Mouse (Mus musculus) adrenal gland, postnatal 36 days (tissue): ENCODE data around the gene Nrxn2. TPM values are rescaled to one million over a fixed set of nuclear protein-coding genes. Genes with fewer than 3 reads are reported as not detected.

Experiments
- DNase-seq, 2 experiments: peaks; one replicate each; pipeline ENCODE4 v3.0.0; 2021; ENCODE audit warnings: mixed read lengths in 1 of 2
- total RNA-seq, 2 experiments: library from RNA; stranded (reverse); gene quantifications; 2 replicates each; pipeline ENCODE4 v1.2.3; 2021

Nrxn2 gene
- total RNA-seq, 2 experiments from 2014 or later = 9.2 TPM

DNA sequence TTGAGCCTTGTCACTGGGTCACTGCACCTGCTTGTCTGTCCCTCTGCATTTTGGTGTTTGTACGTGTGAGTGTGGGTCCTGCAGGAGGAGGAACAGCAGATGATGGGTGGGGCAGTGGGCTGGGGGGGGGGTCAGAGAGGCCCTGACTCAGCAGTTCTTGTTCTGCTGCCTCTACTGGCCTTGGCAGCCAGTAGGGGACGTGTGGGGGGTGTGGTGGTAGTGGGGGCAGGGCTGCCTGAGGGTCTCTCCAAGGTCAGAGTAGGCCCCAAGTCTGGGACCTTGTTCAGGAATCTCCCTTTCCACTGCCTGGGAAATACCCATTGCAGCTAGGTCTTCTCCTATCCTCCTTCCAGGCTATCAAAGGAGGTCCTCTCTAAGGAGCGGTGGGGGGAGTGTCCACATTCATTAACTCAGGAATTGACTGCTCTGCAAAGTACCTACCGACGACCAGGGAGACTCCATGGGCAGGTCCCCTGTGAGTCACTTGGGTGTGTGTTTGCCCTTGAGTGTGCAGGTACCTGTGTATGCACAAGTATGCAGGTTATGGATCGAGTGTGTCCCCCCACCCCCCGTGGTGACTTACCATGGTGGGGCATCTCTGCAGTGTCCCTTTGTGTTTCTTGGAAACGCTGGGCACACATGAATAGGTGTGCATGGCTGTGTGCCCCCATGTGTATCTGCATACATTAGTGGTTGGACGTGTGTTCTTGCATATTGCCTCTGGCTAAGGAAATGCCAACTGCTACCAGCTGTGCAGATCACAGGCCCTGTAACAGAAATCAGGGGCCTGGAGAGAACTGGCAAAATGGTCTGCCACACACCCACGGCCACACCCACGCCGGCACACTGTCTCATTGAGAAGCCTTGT, 1.4 kb upstream of the Nrxn2 start:
- DNase-seq = no peak

DNA sequence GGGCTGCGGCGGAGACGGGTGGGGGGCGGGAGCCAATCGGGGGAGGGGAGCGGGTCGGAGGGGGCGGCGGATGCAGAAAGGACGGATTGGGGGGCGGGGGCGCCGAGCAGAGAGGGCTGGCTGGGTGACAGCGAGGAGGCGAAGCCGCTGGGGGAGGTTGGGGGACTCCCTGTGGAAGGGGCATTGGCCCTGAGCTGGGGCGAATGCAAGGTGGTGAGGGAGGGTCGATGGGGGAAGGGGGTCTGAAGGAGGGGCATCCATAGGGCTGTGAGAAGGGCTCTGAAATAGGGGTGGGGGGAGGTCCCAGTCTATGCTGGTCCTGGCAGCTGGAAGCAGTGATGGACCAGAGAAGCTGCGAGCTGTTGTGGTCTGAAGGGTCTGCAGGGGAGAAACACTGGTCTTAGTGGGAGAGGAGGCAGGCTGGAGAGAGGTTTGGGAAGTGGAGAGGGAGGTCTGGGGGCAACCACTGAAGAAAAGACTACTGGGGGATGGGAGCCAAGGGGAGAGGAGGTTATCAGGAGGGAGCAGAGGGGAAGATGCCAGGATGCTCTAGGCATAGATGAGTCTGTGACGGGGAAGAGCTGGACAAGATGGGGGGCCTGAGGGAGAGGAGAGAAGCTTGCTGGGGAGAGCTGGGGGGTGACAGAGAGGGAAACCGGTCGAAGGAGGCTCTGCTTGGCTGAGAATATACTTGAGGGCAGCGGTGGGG, 607 bp downstream of the Nrxn2 start:
- DNase-seq = no peak

DNA sequence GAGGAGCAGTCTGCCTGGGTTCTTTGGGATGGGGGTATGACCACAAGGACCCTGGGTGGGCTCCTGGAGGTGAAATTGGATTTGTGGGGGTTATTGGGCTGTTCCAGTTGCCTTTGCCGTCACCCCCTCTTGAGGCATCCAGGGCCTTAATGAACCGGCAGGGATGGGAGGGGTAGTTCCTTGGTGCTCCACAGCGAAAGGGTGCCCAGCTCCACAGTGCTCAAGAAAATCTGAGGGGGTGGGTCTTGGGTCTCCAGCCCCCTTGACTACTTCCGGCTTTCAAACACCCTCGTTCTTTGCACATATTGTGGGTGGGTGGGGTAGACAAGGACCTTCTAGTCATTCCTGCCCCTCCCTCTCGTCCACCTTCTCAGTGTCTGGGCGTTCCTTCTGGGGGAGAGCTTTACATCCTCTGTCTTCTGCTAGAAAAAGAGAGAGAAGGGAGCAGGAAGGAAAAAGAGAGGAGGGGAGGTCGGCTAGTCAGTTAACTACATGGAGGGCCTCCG, 1.3 kb downstream of the Nrxn2 start:
- no peak for DNase-seq

DNA sequence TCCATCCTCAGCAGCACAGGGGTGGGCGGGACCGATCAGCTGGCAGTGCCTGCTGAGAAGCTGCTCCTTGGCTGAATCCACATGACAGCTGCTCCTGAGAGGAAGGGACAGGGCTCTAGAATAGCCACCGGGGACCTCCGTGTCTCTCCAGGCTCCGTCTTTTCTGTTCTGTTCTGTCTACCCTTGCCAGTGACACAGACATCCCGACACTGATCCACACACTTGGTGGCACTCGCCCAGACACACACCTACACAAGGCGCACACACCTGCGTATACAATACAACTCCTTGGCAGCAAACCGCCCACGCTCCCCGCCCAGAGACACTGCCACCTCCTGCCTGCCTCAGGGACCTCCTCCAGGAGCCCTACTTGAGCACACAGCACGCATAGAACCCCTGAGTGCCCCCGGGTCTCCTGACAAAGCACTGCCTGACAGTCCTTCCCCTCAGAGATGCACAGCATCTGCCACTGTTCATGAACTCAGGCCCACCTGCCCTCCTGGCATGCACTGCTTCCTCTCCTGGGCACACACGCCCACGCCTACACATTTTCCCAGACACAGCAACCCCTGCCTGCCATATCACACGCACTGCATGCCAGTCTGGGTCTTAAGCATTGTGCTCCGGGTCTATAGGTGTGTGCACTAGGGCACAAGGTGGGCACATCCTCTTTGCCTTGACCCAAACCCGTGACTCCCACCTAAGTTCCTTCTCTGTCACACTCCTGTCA, 2.1 kb downstream of the Nrxn2 start:
- DNase-seq = no peak

DNA sequence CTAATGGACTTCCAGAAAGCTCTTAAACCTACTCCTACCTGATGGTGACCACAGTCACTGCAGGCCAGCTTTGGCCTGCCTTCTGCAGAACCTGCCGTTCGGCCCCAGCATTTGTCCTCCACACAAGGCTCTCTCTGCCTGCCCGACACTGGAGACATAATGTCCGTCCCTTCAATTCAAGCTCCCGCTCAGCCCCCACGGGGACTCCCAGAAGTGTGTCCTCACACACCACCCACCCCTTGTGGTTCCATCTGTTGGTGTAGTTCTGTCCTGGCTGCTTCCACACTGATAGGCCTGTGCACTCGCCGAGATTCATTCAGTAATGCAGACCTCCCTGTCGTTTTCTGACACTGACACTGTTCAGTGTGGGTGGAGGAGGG, 2.7 kb downstream of the Nrxn2 start:
- DNase-seq = no peak

DNA sequence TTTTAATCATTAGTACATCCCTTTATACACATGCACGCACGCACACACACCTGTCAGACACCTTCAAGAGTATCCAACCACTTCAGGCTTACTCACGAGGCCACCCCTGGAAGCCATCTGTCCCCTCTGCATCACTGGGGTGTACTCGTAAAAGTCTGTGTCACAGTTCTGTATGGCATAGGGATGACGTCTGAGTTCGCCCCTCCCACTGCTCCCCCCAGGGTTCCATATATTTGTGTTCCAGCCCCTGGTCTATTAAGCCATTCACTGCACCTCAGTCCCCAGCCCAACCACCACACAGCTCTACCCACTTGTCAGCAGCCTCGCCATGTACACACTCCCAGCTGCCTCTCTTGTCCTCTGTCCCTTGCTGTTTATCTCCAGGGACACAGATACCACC, 3.5 kb downstream of the Nrxn2 start:
- DNase-seq = no peak

DNA sequence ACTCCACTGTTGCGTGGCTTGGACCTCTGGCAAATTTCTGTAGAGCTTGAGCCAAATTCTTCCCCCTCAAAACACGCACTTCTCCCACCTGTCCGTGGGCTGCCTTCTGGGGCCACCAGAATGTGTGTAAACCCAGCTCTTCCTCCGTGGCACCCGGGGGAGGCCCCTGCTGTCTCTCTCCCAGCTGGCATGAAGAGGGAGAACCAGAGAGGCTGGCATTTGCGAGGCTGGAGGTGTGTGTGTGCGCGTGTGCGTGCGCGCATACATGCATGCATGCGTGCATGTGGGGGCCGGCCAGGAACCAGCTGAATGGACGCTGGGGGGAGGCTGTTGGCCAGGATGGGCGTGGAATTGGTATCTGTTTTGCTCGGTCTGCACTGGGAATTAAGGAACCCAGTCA, 4.7 kb downstream of the Nrxn2 start:
- no peak for DNase-seq

DNA sequence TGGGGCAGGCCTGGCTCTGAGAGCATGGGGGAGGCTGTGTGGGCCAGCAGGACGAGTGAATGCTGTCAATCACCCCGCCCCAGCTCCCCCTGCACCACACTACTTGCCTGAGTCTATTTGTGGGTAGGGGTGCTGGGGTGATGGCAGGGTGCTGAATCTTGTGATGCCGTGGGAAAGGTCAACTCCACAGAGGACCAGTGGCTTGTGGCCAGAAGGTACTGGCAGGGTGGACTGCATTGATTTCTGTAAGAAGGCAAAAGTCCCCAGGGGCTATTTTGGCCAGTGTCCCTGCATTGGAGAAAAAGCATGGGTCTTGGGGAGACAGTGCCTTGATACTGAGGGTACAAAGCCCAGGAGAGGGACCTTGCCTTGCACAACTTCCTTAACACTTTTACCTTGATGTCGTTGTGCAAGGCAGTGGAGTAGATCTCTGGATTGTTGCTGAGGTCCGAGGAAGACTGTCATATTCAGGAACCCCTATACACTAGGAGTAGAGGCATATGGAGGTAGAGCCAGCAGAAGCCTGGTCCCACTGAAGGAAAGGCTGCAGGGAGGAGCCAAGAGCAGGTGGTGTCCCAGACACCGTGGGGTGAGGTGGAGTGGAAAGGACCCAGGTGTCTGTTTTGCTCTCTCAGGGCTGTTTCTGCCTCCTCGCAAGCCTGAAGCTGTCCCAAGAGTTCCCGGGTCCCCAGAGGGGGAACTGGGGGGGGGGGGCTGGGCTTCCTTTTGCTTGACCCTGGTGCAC, 5.8 kb downstream of the Nrxn2 start:
- no peak for DNase-seq

DNA sequence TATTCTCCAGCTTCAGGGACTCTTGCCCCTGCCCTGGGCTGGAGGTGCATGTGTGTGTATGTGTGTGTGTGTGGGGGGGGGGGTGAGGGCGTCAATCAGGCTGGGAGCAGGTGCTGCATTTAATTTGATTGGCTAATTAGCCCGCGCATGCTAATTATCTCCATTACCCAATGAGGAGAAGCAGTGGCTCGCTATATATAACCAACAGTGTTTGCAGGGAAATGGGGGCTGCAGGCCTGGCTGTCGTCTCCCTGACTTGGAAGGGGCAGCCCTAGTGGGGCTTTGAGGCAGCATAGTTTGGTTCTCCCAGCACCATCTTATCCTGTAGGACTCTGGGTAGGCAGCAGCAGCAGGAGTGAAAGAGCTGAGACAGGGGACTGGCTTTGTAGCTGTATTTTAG, 7.1 kb downstream of the Nrxn2 start:
- DNase-seq = no peak

DNA sequence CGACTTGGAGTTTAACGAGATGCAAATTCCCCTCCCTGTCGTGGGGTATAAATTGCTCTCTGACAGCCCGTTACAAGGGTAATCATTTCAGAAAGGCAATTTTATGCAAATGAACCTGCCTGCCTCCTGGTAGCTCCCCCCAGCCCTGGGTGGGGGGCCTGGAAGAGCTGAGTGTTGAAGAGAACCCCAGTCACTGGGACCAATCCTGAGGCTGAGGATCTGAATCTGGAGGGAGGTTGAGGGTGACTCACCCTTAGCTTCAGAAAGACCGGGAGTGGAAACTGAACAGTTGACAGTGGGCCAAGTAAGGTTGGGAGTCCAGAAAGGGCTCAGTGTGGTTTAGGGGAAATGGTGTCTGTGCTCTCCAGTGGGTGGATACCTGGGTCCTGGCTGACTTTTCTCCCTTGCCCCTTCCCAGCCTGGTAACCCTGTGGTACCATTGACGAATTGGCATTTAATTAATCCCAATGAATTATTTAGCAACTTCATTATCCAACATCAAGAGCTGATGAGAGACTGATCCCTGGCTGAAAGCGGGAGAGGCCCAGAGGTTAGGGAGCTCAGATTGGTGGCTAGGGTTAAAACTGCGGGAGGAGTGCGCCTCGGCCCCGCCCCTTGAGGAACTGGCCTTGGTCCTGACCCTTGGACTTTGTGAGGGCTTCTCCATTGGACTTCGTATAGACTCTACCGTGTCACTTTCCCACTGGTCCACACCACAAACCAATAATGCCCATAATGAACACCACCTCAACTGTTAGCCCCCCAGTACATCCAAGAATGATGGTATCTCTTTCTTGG, 8.4 kb downstream of the Nrxn2 start:
- DNase-seq = peak; percentile 55 to 68

DNA sequence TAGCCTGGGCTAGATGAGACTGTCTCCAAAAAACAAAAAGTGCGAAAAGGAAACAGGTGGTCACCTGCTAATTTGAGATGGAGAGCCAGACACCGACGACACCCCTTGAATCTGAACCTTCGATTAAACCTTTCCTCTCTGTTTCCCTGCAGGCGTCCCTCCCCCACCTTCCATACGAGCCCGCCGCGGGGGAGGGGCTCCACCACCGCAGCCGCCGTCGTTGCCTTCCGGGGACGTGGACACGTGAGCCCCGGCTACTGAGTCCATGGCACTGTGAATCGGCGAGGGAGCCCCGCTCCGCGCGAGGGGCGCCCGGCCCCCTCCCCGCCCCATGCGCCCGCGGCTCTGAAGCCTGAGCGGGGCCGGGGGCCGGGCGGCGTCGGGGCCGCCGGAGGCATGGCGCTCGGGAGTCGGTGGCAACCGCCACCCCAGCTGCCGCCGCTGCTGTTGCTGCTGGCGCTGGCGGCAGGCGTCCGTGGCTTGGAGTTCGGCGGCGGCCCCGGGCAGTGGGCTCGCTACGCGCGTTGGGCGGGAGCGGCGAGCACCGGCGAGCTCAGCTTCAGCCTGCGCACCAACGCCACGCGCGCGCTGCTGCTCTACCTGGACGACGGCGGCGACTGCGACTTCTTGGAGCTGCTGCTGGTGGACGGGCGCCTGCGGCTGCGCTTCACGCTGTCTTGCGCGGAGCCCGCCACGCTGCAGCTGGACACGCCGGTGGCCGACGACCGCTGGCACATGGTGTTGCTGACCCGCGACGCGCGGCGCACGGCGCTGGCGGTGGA, 9.3 kb downstream of the Nrxn2 start:
- DNase-seq = peak; percentile 67 to 70

DNA sequence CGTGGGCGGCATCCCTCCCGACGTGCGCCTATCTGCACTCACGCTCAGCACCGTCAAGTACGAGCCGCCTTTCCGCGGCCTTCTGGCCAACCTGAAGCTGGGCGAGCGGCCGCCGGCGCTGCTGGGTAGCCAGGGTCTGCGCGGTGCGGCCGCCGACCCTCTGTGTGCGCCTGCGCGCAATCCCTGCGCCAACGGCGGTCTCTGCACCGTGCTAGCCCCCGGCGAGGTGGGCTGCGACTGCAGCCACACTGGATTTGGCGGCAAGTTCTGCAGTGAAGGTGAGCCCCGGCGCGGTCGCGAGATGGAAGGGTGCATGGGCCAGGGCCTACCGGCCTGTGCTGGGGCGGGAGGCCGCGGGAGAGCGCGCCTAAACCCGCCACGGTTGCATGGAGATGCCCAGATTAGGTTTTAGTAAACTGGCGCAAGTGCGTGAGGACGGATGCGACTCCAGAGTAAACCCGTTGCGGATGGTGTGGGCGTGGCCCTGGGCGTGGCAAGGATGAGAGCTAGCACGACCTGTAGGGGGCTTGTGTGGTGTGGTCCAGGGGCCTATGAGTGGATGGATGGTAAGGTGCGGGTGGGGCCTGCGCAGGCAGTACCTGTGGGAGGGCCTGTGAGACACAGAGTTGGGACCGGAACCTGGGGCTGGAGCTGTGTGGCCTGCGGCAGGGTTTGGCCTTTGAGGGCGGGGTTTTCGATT, 10.1 kb downstream of the Nrxn2 start:
- peak in 1 of 2 experiments; percentile 37 for DNase-seq

DNA sequence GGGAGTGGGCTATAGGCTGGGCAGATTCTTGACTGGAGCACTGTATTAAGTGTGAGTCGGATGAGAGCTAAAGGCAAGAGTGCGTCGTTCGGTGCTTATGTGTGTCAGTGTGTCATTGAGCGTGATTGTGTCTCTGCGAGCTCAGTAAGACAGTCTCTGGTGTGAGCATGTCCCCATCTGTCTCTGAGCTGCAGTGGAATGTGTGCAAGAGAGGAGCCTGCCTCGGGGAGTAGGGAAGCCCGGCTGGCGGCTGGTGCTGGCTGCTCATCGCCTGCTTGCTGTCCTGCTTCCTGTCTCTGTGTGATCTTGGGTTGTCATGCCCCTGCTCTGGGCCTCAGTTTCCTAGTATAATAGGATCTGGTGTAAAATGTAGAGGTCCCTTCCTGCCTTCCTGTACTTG, 24.5 kb downstream of the Nrxn2 start:
- DNase-seq = no peak

DNA sequence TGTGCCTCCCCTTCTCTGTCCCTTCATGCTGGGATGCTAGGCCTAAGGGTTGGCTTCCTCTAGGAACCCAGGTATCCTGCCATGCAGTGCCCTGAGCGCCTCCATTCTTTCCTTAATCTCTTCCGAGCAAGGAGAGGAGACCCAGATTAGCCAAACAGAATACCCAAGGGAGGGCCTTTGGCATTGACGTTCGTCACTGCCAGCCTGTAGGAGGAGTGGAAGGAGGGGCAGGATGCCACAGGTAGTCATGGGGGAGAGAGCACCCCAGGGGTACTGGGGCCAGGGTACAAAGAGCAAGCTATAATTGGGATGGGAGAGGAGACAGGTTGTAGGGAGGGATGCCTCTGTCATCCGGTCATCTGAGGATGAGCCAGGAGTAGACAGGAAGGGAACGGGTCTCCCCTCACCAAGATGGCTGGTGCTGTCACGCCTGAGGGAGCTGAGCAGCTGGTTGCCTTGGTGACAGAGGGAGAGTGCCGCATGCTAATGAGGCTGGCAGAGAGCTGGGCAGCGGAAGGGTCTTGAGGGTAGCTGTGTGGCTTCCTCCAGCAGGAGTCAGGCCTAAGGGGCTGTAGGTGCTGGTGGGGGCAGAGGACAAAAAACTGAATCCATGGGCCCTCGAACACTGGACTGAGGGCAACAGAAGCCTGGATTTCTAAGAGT, 27.4 kb downstream of the Nrxn2 start:
- no peak for DNase-seq

DNA sequence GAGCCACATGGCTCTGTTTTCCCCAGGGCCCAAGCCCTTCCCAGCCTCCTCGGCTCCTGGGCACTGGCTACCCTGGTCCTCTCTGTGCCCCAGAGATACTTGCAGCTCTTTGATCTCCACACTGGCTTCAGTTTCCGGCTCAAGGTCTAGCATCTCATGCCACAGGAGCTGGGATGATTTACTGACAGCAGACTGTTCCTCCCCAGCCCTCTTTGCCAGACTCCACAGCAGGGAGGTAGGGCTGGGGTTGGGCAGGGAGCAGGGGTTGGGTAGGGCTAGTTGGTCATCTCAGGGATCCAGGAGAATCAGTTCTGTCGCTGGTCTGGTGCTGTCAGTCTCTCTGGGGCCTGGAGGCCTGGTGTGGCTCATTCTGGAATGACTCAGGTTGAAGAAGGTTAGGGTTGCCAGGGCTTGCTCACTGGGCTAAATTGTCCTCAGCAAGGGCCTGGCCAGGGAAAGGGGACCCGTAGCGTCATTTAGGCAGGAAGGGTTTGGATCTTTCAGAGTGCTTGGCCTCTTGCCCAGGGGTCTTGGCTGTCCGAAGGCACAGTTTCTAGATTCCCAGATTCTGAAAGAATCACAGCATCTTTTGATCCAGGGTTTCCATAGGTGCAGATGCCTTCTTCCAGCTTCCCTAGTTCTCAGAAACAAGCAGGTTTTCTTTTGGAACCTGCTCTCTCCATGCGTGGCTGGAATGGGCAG, 28.4 kb downstream of the Nrxn2 start:
- DNase-seq = peak; percentile 45 to 51

DNA sequence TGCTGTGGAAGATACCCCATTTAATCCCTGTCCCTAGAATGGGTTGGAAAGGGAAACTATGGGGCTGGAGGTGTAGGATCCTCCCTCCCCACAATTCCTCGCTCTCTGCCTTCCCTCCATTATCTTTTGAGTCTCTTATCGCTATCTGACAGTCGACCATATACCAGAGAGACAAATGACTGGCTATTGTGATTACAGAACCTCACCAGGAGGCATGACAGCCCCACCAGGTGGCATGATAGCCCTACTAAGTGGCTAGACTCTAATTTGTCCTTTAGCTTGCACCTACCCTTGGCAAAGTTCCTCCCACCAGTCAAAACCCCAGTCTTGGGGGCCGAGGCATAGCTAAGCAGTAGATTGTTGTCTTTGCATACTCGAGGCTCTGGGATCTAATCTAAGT, 30.2 kb downstream of the Nrxn2 start:
- no peak for DNase-seq

DNA sequence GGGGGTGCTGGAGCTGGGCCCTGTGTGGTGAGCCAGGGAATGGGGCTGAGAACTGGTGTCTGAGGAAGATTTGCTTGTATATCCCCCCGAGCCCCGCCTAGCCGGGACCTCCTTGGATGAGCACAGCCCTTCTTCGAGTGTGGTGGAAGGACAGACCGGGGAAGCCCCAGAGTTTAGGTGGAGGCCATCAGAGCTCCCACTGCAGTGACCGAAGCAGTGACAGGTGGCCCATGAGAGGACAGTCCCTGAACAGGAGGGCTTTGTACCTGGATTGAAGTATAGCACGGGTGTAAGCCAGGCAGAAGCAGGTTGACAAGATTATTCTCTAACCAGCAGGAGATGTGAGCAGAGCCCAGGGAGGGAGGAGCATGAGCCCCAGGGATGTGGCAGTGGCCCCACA, 31.3 kb downstream of the Nrxn2 start:
- no peak for DNase-seq

DNA sequence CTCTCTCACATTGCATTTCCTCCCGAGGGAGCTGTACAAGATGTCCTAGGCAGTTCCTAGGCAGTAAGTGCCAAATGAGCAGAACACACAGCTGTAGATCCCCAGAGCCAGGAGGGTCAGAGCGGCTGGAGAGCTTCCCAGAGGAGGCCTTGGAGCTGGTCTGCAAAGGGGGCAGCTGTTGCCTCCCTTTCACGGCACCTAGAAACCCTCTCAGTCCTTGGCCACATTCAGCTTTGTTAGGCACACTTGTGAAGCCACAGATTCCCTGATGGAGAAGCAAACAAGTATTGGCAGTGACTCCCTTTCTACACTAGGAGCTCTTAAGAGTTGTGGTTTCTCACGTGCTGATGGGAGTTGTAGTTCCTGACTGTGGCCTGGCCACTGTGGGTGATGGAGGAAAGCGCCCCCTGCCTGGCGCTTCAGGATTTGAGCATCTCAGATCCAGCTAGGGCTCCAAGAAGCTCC, 33.5 kb downstream of the Nrxn2 start:
- peak; percentile 79 to 86 for DNase-seq
